Mouse (Mus musculus) spleen, adult 12 weeks (tissue): ENCODE results near the gene Fmnl2.

Experiments
- DNase-seq: peaks from one replicate; pipeline ENCODE4 v3.0.0; 2022; ENCODE audit warnings: low spot score

The Fmnl2 gene

DNA sequence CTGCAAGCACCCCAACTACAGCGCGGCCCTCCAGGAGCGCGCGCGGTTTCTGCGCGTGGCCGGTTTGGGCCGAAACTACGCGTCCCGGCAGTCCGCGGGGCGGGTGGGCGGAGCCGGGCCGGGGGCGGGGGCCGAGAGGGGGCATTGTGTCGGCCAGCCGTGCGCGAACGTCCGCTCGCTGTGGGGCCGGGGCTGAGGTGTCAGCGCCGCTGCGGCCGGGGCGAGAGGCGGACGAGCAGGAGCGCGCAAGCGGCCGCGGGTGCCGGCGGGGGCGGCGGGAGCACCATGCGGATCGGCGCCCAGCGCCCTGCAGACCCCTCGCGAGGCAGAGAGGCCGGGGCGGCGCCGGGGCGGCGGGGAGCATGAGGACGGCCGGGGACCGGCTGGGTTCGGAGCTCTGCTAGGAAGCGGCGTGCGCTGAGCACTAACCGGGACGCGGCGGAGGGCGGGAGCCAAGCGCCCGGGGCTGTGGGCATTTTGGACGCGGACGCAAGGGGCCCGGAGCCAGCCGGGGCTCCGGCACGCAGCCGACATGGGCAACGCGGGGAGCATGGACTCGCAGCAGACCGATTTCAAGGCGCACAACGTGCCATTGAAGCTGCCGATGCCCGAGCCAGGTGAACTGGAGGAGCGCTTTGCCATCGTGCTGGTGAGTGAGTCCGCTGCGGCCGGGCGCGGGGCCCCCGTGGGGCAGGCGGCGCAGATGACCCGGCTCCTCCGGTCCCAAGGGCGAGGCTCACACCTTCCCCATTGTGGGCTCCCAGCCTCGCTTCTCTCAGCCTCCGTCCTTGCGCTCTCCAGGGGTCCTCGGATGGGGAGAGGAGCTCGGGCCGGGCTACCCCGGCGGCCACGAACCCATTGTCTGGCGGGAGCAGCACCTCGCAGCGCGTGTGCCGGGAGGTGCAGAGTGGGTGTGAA lies at the start of gene Fmnl2:
TSS of gene Fmnl2 (plus strand) at position 250 of the 918 bp plus-strand sequence.
- DNase-seq: no peak

DNA sequence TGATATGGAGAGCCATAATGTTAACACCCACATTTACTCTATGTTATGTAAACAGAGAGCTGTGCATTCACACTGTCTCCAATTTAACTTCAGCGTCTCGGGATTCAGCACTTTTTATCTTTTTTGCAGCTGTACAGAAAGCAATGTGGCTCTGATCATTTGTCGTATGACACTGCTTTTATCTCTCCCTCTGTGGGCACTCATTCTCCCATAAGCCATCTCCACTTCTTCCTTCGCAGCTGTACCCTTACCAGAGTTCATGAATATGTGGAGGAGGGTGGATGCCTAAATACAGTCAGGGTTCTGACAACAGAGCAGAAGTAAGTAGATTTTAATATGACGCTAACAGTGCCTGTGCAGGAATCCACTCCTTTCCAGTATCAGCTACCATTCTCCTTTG lies 47.7 kb upstream of the Fmnl2 start:
- no peak for DNase-seq

GRCm38 (mm10) chr2:52811691-52812090 lies 46.0 kb upstream of the Fmnl2 start:
- DNase-seq: no peak

DNA sequence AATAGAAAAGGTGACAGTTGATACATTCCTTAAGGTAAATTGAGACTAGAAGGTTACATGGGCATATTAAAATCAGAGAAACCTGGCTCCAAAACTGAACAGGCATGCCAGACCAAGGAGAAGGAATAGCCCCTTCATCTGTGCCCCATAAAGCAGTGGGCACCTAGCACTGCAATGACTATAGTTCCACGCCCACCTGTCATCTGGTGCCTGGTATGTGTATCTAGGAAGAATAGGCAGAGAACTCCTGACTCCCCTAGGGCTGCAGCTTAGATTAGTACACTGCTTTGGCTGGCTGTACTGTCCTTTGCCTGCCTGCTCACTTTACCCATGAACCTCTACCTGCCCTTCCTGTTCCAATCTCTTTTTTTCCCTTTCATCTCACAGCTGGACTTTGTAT lies 40.3 kb upstream of the Fmnl2 start:
- no peak for DNase-seq

GRCm38 (mm10) chr2:52818944-52819343 lies 38.7 kb upstream of the Fmnl2 start:
- DNase-seq: no peak

DNA sequence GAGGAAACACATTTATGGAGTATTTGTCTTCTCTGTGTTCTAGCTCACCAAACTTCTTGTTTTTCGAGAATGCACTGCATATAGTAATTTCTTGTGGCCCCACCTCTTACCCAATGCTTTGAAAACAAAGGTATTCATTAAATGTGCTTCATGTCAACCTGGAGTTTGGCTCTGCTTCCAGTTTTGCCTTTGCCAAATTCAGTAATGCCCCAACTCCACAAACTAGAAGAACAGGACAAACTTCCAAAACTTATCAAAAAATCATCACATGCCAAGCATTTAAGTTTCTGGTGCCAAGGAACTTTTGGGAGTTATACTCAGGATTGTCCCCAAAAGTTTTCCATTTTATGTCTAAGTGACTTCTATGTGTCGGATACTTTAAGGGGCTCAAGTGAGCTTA lies 35.4 kb upstream of the Fmnl2 start:
- DNase-seq: no peak

DNA sequence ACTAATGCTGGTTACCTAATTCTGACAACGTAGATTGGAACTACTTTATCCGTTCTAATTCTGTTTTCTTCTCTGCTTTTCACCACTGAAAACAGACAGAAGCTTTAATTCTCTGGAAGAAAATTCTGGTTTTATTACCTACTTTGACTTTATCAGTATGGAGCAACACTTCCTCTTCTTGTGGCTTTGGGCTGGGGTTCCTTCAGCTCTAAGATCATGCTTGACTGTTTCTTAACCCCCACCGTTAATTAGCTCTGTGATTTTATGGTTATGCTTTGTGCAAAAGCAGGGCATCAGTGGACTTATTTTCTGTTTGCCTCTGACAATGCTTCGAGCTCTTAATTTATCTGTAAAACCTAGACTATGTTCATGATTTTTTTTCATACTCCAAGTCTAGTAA lies 29.6 kb upstream of the Fmnl2 start:
- no peak for DNase-seq

DNA sequence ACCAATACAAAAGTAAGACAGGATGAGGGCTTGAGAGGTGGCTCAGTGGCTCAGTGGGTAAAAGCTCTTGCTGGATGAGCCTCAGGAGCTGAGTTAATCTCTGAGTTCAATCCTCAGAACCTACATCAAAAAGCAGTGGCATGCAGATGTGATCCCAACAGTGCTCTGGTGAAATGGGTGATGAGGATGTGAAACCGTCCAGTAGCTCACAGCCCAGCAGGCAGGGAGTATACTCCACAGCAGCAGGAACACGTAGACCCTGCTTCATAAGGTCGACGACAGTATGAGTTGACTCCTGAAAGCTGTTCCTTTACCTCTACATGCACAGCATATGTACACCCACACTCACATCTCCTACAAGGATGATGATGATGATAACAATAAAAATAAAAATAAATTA lies 27.1 kb upstream of the Fmnl2 start:
- no peak for DNase-seq

DNA sequence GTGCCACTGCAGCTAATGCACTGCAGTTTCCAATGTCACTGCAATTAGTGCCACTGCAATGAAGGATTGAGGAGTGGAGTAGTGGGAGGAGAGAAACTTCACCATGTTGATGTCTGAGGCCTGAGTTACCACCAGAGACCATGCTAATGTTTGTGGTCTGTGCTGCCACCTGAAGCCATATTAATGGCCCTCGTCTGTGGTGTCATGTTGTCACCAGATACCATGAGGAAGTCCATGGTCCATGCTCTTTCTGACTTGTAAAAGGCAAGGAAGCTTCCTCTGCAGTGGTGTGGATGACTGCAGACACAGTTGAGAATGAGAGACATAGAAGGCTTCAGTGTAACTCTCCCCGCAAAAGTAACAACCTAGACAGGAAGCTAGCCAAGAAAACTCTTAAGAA lies 26.1 kb upstream of the Fmnl2 start:
- no peak for DNase-seq

DNA sequence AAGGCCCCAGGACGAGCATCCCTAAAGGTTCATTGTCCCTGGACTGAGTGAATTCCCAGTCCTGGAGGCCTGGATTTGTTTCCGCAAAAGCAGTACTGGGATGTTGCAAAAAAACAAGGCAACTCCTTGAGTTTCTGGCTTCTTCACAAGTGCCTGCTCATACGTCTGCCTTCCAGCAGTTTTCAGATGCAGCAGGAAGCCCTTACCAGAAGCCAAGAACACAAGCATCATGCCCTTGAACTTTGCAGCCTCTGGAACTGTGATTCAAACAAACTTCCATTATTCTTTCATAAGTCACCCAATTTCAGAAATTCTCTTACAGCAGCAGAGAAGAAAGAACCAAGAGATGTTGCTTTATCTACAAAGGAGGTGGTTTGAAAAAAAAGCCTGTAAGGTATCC lies 21.9 kb upstream of the Fmnl2 start:
- DNase-seq: no peak

DNA sequence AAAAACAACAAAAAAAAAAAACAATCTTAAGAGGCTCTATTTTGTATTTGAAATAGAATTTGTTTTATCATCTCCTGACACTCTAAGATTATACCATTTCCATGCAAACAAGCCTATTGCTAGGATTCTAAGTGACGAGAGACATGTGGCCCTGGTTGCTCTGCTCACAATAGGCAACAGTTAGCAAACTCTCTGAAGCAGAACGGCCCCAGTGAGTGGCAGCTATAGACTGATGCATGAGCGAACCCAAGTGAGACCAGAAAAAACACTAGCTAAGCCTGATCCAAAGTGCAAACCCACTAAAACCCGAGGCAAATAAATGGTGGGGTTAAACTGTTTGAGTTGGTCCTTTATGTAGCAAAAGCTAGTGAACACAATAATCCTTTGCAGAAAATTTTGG lies 18.6 kb upstream of the Fmnl2 start:
- no peak for DNase-seq

DNA sequence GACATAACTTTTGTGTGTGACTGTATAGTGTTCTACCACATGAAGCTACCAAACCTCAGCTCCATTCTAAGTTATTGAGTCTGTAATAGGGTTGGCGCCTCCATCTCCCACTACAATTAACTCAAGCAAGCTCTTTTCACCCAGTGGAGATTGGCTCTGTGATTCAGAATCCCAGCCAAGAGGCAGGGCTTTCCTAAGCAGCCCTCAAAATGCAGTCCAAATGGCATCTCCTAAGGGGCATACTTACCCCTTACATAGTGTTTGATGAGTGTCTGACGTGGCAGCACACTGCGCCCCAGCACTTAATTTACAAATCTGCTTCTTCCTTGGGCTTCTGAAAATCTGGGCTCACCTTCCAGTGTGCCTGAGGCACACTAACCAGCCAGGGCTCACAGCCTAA lies 17.8 kb upstream of the Fmnl2 start:
- DNase-seq: no peak

DNA sequence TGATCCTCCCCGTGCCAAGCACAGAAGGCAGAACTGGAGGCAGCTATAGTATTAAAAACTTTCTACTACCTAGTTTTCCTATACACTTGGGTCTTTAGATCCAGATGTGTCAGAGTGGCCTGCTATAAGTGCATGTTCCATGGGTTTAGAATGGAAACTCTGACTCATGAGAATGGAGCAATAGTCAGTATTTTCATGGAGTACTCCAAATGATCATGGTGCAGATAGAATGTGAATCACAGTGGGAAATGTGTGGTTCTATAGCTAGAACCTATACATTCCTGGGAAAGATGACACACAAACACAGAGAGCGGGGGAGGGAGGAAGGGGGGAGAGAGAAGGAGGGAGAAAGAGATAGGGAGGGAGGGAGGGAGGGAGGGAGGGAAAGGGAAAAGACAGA lies 13.8 kb upstream of the Fmnl2 start:
- DNase-seq: no peak

DNA sequence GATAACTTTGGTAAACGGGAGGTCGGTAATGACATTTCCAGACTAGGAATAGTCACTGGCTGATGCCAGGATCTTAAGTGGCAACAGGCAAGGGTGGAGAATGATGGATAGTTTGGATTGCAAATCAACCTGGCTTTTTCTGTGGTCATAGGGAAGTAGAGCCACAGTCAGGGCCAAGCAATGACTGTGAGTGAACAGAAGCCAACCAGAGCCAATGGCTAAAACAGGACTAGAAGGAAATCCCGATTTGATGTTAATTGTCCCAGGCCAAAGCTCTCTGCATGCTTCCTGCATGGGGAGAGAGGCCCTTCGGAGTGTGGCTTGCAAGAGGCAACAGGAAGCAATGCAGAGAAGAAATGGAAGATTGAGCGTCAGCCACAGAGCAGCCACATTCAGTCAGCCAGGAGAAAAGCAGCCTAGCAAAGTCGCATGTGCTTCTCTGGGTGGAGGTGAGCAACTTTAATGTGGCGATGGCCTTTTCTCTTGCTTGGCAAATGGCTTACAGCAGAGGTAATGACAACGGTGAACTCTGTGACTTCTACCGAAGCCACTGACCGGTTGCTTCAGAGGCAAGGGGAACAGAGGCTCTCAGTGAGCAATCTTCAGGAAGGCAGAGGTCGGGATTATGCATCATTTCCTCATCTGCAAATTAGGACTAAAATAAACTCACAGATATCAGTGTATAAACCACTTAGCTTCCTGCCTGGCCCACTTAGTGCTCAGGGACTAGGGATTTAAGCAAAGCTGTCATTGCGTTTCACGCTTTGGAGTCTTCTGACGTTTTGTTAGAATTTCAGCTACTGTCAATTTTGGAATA lies 12.5 kb upstream of the Fmnl2 start:
- DNase-seq: no peak

GRCm38 (mm10) chr2:52846506-52846905 lies 11.2 kb upstream of the Fmnl2 start:
- DNase-seq: no peak

DNA sequence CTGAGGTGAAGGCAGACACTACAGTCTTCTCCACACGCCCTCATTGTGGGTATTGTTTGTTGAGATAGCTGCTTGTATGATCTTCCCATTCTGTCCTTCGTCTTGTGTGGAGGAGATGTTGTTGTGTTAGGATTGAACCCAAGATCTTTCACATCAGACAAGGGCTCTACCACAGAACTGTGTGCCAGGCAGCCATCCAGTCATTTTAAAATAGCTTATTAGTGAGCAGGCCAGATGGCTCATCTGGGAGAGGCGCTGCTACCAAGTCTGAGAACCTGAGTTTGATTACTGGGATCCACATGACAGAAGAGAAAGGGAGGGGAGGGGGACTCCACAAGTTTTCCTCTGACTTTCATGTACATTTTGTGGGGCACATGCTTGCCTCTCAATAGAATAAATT lies 8.6 kb upstream of the Fmnl2 start:
- no peak for DNase-seq

DNA sequence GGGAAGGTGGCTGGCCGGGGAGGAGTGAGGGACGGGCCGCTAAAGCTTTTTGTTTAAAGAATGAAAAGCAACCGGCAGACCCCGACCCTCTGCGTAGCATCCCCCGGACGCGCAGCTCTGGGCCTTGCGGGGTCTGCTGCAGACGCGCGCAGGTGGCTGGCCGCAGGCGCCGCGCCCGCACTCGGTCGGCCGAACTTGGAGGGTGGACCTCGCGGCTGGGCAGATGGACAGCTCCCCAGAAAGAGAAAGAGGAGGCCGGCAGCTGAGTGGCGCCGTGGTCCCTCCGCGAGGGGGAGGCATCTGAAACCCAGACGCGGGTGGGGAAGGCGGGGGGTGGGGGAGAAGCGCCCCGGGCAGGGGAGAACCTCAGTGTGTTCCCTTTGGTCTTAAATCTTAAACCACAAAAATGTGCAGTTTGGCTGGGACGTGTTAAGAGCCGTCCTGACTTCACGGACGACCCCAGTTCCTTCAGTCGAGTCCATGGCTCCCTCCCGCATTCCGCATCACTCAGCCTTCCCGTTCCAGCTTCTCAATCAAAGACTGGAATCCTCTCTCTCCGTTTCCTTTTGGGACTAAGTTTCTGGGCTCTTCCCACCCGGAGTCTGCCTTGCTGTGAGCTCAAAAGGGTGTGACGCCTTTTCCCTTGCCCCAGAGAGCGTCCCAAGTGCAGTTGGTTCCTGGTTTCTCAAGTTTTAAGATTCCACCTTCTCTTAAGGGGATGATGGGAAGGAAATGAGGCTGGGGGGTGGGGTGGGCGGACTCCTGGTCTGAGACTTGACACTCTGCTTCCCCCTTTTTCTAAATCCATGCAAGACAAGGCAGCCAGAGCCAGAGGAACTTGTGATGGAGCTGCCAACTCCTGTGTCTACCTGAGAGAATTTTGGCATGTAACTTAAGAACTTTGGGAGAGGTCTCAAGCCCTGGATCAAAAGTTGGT lies 1.1 kb downstream of the Fmnl2 start:
- DNase-seq: no peak

DNA sequence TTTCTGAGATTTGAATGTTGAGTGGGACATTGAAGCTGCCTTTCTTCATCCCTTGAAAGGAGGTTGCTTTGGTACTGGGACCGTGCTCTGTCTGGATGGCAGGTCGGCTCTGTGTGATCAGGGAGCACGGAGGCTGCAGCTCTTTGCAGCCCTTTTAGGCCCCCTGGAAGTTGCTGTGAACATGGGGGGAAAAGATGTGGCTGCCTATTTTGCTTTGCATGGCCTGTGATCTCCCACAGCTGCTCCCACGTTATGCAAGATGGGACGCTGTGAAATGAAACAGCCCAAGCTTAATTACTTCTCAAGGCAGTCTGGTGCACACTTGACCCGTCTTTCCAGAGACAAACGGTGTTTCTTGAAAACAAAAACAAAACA lies 1.8 kb downstream of the Fmnl2 start:
- no peak for DNase-seq

DNA sequence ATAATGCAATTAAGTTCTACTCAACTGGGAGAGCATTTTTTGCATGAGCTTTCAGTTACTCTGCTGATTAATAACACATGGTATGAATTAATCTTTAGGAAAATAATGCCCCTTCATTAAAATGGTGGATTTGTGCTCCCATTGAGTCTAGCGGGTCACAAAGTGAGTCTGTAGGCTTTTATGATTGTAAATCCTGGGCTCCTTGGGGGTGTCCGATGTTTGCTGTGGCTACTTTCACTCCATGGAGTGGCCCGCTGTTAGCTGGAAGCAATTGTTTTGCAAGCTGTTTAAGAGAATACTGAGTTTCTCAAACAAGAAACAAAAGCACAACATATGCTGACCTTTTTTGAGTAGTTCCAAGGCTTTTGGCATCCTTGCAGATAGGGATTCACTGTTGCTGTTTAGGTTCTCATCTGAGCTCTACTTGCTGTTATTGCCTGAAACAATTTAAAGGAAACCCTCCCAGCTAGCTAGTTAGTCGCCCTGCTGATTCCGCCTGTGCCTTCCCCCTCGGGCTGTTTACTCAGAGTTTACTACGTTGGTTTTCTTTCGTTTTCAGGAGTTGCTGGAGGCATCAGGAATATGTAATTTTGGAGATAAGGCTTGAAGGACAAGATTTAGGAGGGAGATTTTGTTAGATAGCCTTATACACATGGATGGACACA lies 2.6 kb downstream of the Fmnl2 start:
- no peak for DNase-seq

GRCm38 (mm10) chr2:52862046-52862759 lies 4.5 kb downstream of the Fmnl2 start:
- DNase-seq: no peak

DNA sequence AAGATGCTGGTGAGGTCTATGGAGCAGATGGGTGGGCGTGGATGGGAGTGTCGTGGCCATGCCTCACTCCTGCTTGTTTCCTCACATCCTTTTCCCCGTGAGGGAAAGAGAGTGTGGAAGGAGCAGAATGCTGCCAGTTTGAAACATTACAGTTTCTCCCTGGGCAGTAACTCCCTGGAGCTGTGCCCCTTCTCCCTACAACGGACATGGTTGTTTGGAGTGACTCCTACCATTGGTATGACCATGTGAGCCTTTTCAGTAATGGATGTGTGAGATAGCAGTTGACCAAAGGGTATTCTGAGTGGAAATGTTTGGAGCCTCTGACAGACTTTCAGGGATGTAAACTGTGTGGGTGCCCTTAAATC lies 5.1 kb downstream of the Fmnl2 start:
- DNase-seq: no peak
